Mouse (Mus musculus) lung, postnatal 0 days (tissue): Measurements from ENCODE around the gene Insr. TPM values are rescaled to one million over a fixed set of nuclear protein-coding genes. Genes with fewer than 3 reads are reported as not detected.

ENCODE experiments used
- ATAC-seq: fragments of 200-750 bp; cut with Nextera tagmentation; 2 replicates; pipeline ENCODE4 v1.8.0; 2017; ENCODE audit warnings: moderate library complexity
- DNase-seq: peaks from one replicate; pipeline ENCODE4 v3.0.0-alpha.2; 2016; ENCODE audit warnings: low spot score
- H3K27ac ChIP-seq: fragments of 300-500 bp; sonication (generic); 2 replicates; pipeline ENCODE4 v1.5.1; 2014; ENCODE audit warnings: antibody characterized with exemption, mild to moderate bottlenecking, low read length, mixed read lengths
- H3K27me3 ChIP-seq: fragments of 300-500 bp; sonication (generic); replicated peaks from 2 replicates; pipeline ENCODE4 v1.6.1; 2014; ENCODE audit warnings: low read length, mixed read lengths; ENCODE audit not compliant: insufficient read depth
- H3K36me3 ChIP-seq: fragments of 300-500 bp; sonication (generic); 2 replicates; pipeline ENCODE4 v1.6.1; 2014; ENCODE audit warnings: low read length, mixed read lengths; ENCODE audit not compliant: insufficient read depth
- H3K4me1 ChIP-seq: fragments of 300-500 bp; sonication (generic); 2 replicates; pipeline ENCODE4 v1.6.1; 2014; ENCODE audit warnings: antibody characterized with exemption, low read depth, low read length, mixed read lengths; ENCODE audit not compliant: insufficient read depth
- H3K4me2 ChIP-seq: fragments of 300-500 bp; sonication (generic); replicated peaks from 2 replicates; pipeline ENCODE4 v1.6.1; 2014; ENCODE audit warnings: low read depth, mild to moderate bottlenecking, low read length, moderate library complexity, mixed read lengths
- H3K4me3 ChIP-seq: fragments of 300-500 bp; sonication (generic); 2 replicates; pipeline ENCODE4 v1.5.1; 2014; ENCODE audit warnings: low read depth, low read length
- H3K9ac ChIP-seq: fragments of 300-500 bp; sonication (generic); replicated peaks from 2 replicates; pipeline ENCODE4 v1.6.1; 2014; ENCODE audit warnings: low read depth, mild to moderate bottlenecking
- H3K9me3 ChIP-seq: fragments of 300-500 bp; sonication (generic); 2 replicates; pipeline ENCODE4 v1.6.1; 2016; ENCODE audit warnings: low read length, mixed read lengths
- CTCF ChIP-seq: IDR thresholded peaks from 2 replicates; pipeline ENCODE4 v1.5.1; 2016; ENCODE audit warnings: antibody characterized with exemption, mild to moderate bottlenecking
- EP300 ChIP-seq: IDR thresholded peaks from 2 replicates; pipeline ENCODE4 v1.6.1; 2016; ENCODE audit warnings: antibody characterized with exemption, mild to moderate bottlenecking, control low read depth
- WGBS: fragments of 180-500 bp; shearing (Covaris S2); extraction: QIAGEN DNeasy Blood & Tissue Kit; methylation state at CpG from one replicate; pipeline ENCODE4 v1.1.7; 2014; 5-methylcytosine and 5-hydroxymethylcytosine counted together
- polyA plus RNA-seq: library from polyadenylated mRNA; unstranded; fragments of >200 nt; fragmentation: Nextera tagmentation; extraction: Ambion mirVana; gene quantifications from 2 replicates; pipeline ENCODE4 v1.2.1, GENCODE M21; 2015

Insr gene
- polyA plus RNA-seq, 1 experiment from 2014 or later: 27.1 TPM

DNA sequence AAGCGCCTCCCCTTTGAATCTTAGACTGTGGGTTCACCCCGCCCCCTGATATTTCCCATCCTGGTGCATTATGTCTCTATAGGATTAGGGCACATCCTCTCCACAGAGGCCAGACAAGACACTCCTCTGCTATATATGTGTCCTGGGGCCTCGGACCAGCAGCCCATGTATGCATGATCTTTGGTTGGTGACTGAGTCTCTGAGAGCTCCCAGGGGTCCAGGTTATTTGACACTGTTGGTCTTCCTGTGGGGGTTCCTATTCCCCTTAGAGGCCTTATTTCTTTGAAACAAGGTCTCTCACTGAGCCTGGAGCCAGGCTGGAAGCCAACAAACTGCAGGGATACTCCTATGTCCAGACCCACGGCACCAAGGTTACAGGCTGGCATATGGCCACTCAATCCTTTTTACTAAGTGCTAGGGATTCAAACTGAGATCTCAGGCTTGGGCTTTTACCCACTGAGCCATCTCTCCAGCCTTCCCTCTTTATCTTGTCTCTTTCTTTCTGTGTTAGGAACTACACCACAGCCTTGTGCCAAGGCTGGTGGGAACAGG is 62.8 kb downstream of the Insr start:
- H3K27me3 ChIP-seq: no peaks in the 10 kb centered on the region
- 53% methylated on average over 4 of the region's 4 CpGs for WGBS
- H3K9ac ChIP-seq: no peak overlapping the region
- H3K9me3 ChIP-seq: no peaks in the 10 kb centered on the region
- H3K4me1 ChIP-seq: peaks cover 13% of the 10 kb centered on the region; the same call in 1 of the 2 replicates
- H3K4me3 ChIP-seq: no peak overlapping the region
- DNase-seq (no peak), ATAC-seq (no peak)
- H3K27ac ChIP-seq: no peak overlapping the region
- TF ChIP-seq EP300 (no peak), CTCF (no peak)
- H3K4me2 ChIP-seq: no peak overlapping the region
- H3K36me3 ChIP-seq: no peaks in the 10 kb centered on the region

GRCm38 (mm10) chr8:3215561-3215960 is 63.9 kb downstream of the Insr start:
- H3K27me3 ChIP-seq: no peaks in the 10 kb centered on the region
- TF ChIP-seq EP300: peak; percentile 94
- TF ChIP-seq CTCF: no peak
- H3K4me1 ChIP-seq: peaks cover 13% of the 10 kb centered on the region; the same call in 1 of the 2 replicates
- H3K4me2 ChIP-seq: no peak overlapping the region
- H3K36me3 ChIP-seq: no peaks in the 10 kb centered on the region
- H3K4me3 ChIP-seq: no peak overlapping the region
- no peak overlapping the region for H3K9ac ChIP-seq
- ATAC-seq (peak; percentile 88), DNase-seq (peak; percentile 77)
- no peaks in the 10 kb centered on the region for H3K9me3 ChIP-seq
- no peak overlapping the region for H3K27ac ChIP-seq

- H3K9me3 ChIP-seq: no peaks in the 10 kb centered on the region
- H3K27ac ChIP-seq: no peak overlapping the region
- 74% methylated on average over 1 of the region's 1 CpGs for WGBS
- no peak overlapping the region for H3K4me2 ChIP-seq
- TF ChIP-seq CTCF (no peak), EP300 (no peak)
- DNase-seq (no peak), ATAC-seq (no peak)
- peaks cover 10% of the 10 kb centered on the region; the same call in 1 of the 2 replicates for H3K4me1 ChIP-seq
- H3K36me3 ChIP-seq: no peaks in the 10 kb centered on the region
- H3K4me3 ChIP-seq: no peak overlapping the region
- no peaks in the 10 kb centered on the region for H3K27me3 ChIP-seq
- no peak overlapping the region for H3K9ac ChIP-seq
Measured at GRCm38 (mm10) chr8:3214601-3215000, 64.8 kb downstream of the Insr start.

DNA sequence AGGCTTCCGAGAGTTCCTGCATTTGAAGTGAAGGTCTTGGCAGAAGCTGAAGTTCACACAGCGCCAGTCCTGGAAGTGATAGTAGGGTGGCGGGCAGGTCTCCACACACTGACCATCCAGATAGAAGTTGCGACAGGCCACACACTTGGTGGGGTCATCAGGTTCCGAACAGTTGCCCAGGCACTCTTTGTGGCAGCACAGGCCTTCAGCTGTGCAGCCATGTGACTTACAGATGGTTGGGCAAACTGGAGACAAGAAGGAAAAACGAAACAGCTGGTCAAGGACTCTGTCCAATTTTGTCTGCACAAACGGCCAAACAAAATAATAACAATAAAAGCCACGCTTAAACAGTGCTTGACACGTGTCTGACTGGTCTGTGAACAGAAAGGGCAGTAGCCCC is 68.0 kb downstream of the Insr start:
- H3K36me3 ChIP-seq: no peaks in the 10 kb centered on the region

DNA sequence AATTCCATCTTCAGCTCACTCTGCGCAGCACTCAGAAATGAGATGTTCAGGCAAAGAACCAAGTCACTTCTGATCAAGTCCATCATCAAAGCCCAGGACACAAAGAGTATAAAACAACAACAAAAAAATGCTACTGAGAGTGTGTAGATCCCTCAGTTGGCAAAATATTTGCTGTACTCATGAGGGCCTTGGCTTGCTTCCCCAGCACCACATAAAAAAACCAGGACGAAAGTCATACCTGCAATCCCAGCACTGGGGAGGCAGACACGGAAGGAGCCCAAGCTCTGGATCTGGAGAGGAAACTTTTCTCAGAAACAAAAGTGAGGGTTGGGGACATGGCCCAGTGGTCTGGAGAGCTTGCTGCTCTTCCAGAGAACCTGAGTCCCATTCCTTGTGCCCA is 69.5 kb downstream of the Insr start:
- H3K27me3 ChIP-seq: no peaks in the 10 kb centered on the region
- no peak for DNase-seq
- 0 out of 2 replicates have a peak, but pooled peaks cover 4% of the 10 kb centered on the region for H3K36me3 ChIP-seq
- no peaks in the 10 kb centered on the region for H3K9me3 ChIP-seq
- no peak for ATAC-seq
- H3K27ac ChIP-seq: no peak overlapping the region
- 92% methylated on average over 3 of the region's 3 CpGs for WGBS
- no peaks in the 10 kb centered on the region; the same call in 1 of the 2 replicates for H3K4me1 ChIP-seq
- H3K4me2 ChIP-seq: no peak overlapping the region
- no peak overlapping the region for H3K4me3 ChIP-seq
- TF ChIP-seq EP300: no peak
- no peak for TF ChIP-seq CTCF
- H3K9ac ChIP-seq: no peak overlapping the region

More for the DNA sequence above, 68.0 kb downstream of the Insr start:
- 48% methylated on average over 9 of the region's 9 CpGs for WGBS
- no peak overlapping the region for H3K4me3 ChIP-seq
- H3K4me2 ChIP-seq: no peak overlapping the region
- no peak overlapping the region for H3K27ac ChIP-seq
- DNase-seq (peak; percentile 61), ATAC-seq (peak; percentile 21)
- TF ChIP-seq CTCF (no peak), EP300 (no peak)
- no peaks in the 10 kb centered on the region for H3K9me3 ChIP-seq
- H3K9ac ChIP-seq: no peak overlapping the region
- H3K4me1 ChIP-seq: peaks cover 2% of the 10 kb centered on the region; the same call in 1 of the 2 replicates
- no peaks in the 10 kb centered on the region for H3K27me3 ChIP-seq

- H3K4me3 ChIP-seq: no peak overlapping the region
- H3K4me2 ChIP-seq: no peak overlapping the region
- H3K27ac ChIP-seq: no peak overlapping the region
- H3K36me3 ChIP-seq: 0 out of 2 replicates have a peak, but pooled peaks cover 10% of the 10 kb centered on the region
- TF ChIP-seq EP300 (peak; percentile 57; the same call in 1 of the 2 replicates), CTCF (no peak)
- H3K9me3 ChIP-seq: no peaks in the 10 kb centered on the region
- H3K4me1 ChIP-seq: no peaks in the 10 kb centered on the region; the same call in 1 of the 2 replicates
- H3K9ac ChIP-seq: no peak overlapping the region
- peak; percentile 85 for DNase-seq
- ATAC-seq: peak; percentile 52; the same call in 1 of the 2 replicates
- H3K27me3 ChIP-seq: no peaks in the 10 kb centered on the region
- 14% methylated on average over 3 of the region's 3 CpGs for WGBS
Measured at GRCm38 (mm10) chr8:3209268-3209667, 70.1 kb downstream of the Insr start.
